Mouse (Mus musculus): Measurements from ENCODE around the gene Ccdc93. TPM values are rescaled to one million over a fixed set of nuclear protein-coding genes. Genes with fewer than 3 reads are reported as not detected.

Gene Ccdc93
- total and polyA plus RNA-seq, 3 experiments, result 21.3 to 21.5 TPM; not detected in 1

GRCm38 (mm10) chr1:121451009-121451408 is 20.2 kb downstream of the Ccdc93 start:
- no peaks in the 10 kb centered on the region for H3K4me1 ChIP-seq (ENCODE audit: control insufficient read depth in 1 of 2, insufficient read depth in 2 of 2, low read length in 2 of 2)
- no peak for DNase-seq (ENCODE audit: low read depth, low spot score)
- TF ChIP-seq ZNF384 (IDR thresholded peaks at IDR 0.05; ENCODE audit: low read depth, low read length) (no peak), KAT2A (conservative IDR thresholded peaks at IDR 0.05; ENCODE audit: low read depth, low read length) (no peak), POLR2AphosphoS5 (IDR thresholded peaks at IDR 0.05; ENCODE audit: borderline replicate concordance, low read depth, low read length) (no peak), ZMIZ1 (IDR thresholded peaks at IDR 0.05; ENCODE audit: low read depth, low read length) (no peak), JUND (IDR thresholded peaks at IDR 0.05; ENCODE audit: low read depth, low read length) (no peak), RAD21 (IDR thresholded peaks at IDR 0.05; ENCODE audit: low read depth, low read length) (no peak), TCF12 (IDR thresholded peaks at IDR 0.05; ENCODE audit: low read depth, low read length) (no peak), SMC3 (IDR thresholded peaks at IDR 0.05; ENCODE audit: low read depth, low read length) (no peak), ZKSCAN1 (IDR thresholded peaks at IDR 0.05; ENCODE audit: low read depth, low read length) (no peak), MXI1 (IDR thresholded peaks at IDR 0.05; ENCODE audit: low read depth, low read length) (no peak), BHLHE40 (IDR thresholded peaks at IDR 0.05; ENCODE audit: borderline replicate concordance, low read depth, low read length) (no peak), E2F4 (IDR thresholded peaks at IDR 0.05; ENCODE audit: borderline replicate concordance, low read depth, low read length) (no peak), ELF1 (IDR thresholded peaks at IDR 0.05; ENCODE audit: low read depth, low read length) (no peak), GABPA (IDR thresholded peaks at IDR 0.05; ENCODE audit: low read depth, low read length) (no peak), CHD1 (IDR thresholded peaks at IDR 0.05; ENCODE audit: low read depth, low read length) (no peak), NELFE (IDR thresholded peaks at IDR 0.05; ENCODE audit: low read depth, low read length) (no peak), NRF1 (IDR thresholded peaks at IDR 0.05; ENCODE audit: insufficient read depth, low read depth, low read length, poor library complexity, severe bottlenecking) (no peak), MAX (IDR thresholded peaks at IDR 0.05; ENCODE audit: low read length) (no peak), MYB (IDR thresholded peaks at IDR 0.05; ENCODE audit: low read depth, low read length) (no peak)
- no peaks in the 10 kb centered on the region for H3K79me2 ChIP-seq (ENCODE audit: control insufficient read depth, insufficient read depth, low read length, poor library complexity)
- H3K9ac ChIP-seq (ENCODE audit: control insufficient read depth, low read depth, low read length, poor library complexity, severe bottlenecking), result no peak overlapping the region
- no peak overlapping the region for H3K27ac ChIP-seq (ENCODE audit: control insufficient read depth, low read depth, low read length)
- H3K36me3 ChIP-seq (ENCODE audit: control insufficient read depth in 1 of 2, insufficient read depth in 2 of 2, low read length in 2 of 2), result peaks cover 0 to 2% of the 10 kb centered on the region in 2 experiments; a peak in 2 of 4 replicates
- no peak overlapping the region for H3K4me3 ChIP-seq (ENCODE audit: control insufficient read depth in 1 of 2, insufficient read depth in 1 of 2, low read depth in 2 of 2, low read length in 2 of 2)
- H3K9me3 ChIP-seq (replicated peaks; ENCODE audit: insufficient read depth, low read length), result no peaks in the 10 kb centered on the region
- no peaks in the 10 kb centered on the region for H3K27me3 ChIP-seq (ENCODE audit: control insufficient read depth in 1 of 2, insufficient read depth in 2 of 2, low read length in 2 of 2)

DNA sequence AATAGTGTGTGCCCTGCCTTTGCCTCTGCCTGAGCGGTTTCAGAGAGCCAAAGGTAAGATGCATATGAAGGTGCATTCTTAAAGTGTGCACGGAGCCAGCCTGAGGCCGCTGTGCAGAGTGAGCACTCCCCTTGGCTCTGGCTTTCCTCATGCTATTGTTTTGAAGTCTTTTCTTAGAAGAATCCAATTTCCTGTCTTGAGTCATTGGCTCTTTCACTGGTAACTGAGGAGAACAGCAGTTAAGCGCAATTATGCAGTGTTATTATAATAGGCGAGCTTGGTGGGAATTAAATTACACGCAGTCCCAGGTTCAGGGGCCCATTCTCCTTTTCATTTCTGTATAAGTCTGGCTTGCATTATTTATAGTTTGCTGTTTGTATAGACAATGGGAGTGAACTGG is 21.6 kb downstream of the Ccdc93 start:
- no peaks in the 10 kb centered on the region for H3K9me3 ChIP-seq (replicated peaks; ENCODE audit: insufficient read depth, low read length)
- no peaks in the 10 kb centered on the region for H3K4me1 ChIP-seq (ENCODE audit: control insufficient read depth in 1 of 2, insufficient read depth in 2 of 2, low read length in 2 of 2)
- H3K27me3 ChIP-seq (ENCODE audit: control insufficient read depth in 1 of 2, insufficient read depth in 2 of 2, low read length in 2 of 2), result no peaks in the 10 kb centered on the region
- DNase-seq (ENCODE audit: low read depth, low spot score), result no peak
- no peaks in the 10 kb centered on the region for H3K79me2 ChIP-seq (ENCODE audit: control insufficient read depth, insufficient read depth, low read length, poor library complexity)
- TF ChIP-seq UBTF (IDR thresholded peaks at IDR 0.05; ENCODE audit: borderline replicate concordance, insufficient read depth, low read depth, low read length) (no peak), MAX (IDR thresholded peaks at IDR 0.05; ENCODE audit: low read length) (no peak), HCFC1 (IDR thresholded peaks at IDR 0.05; ENCODE audit: low read depth, low read length) (no peak), MAFK (IDR thresholded peaks at IDR 0.05; ENCODE audit: borderline replicate concordance, low read depth, low read length) (no peak)
- no peak overlapping the region for H3K4me3 ChIP-seq (ENCODE audit: control insufficient read depth in 1 of 2, insufficient read depth in 1 of 2, low read depth in 2 of 2, low read length in 2 of 2)
- no peak overlapping the region for H3K9ac ChIP-seq (ENCODE audit: control insufficient read depth, low read depth, low read length, poor library complexity, severe bottlenecking)
- no peak overlapping the region for H3K27ac ChIP-seq (ENCODE audit: control insufficient read depth, low read depth, low read length)
- H3K36me3 ChIP-seq (ENCODE audit: control insufficient read depth in 1 of 2, insufficient read depth in 2 of 2, low read length in 2 of 2), result peaks cover 0 to 2% of the 10 kb centered on the region in 2 experiments; a peak in 2 of 4 replicates
